Mouse (Mus musculus): ENCODE results near the gene Nhsl2.
"Not testable (repeated sequence)": the region's sequence is repeated elsewhere in the genome, so short reads cannot be mapped to it uniquely, and the experiment has no call there.

The Nhsl2 gene

DNA sequence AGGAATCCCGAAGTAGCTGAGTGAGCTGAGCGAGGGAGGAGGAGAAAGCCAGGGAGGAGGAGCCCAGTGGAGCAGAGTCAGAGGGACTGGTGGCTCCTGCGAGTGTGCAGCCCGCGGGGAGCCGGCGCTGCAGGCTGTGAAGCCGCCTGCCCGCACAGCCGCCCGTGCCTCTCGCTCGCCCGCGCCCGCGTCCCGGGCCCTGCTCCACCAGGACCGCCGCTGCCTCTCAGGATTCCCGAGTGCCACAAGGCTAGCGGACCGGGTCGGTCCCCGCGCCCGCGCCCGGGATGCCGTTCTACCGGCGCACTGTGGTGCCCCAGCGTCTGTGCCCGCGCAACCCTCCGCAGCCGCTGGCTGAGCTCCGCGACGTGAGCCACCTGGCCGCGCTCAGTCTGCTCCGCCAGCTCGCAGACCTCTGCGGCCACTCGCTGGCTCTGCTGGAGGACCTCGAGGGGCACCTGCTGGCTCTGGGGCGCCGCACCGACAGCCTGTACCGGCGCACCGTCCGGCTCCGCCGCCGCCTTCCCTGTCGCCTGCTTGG, at the start of gene Nhsl2:
Nhsl2 (plus strand) TSS at position 105 of the 541 bp plus-strand sequence.
- peak in 1 of 2 experiments; percentile 31 for DNase-seq (ENCODE audit: low spot score in 2 of 2)

DNA sequence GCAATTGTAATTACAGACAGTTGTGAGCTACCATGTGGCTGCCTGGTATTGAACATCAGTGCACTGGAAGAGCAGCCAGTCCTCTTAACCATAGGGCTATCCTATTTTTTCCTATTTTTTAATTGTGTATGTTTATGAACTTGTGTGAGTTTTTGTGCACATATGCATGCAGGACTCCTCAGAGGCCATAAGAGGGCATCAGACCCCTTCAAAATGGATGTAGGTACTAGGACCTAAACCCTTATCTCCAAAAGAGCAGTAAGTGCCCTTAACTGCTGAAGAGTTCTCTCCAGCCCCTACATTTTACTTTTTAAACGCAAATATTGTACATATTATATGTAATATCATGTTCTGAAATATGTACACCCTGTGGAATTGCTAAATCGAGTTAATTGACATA, 43.7 kb upstream of the Nhsl2 start:
- DNase-seq (ENCODE audit: low spot score in 2 of 2) = no peak

DNA sequence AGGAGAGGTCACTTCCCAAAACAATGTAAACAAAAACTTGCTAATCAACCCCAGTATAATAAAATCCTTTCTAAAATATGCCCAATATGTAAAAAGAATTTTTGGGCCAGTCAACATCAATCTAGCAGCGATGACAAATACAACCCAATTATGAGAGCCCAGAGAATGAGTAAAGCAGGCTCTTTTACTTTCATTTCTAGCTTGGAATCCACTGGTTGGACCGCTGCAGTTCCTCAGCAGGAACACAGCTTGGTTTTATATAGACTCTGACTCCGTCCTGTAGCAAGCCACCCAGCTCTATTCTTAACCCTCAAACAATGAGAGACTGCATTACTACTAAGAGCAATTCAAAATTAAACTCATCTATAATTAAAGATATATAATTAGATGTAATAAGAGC, 37.4 kb upstream of the Nhsl2 start:
- DNase-seq (ENCODE audit: low spot score in 2 of 2) = no peak

DNA sequence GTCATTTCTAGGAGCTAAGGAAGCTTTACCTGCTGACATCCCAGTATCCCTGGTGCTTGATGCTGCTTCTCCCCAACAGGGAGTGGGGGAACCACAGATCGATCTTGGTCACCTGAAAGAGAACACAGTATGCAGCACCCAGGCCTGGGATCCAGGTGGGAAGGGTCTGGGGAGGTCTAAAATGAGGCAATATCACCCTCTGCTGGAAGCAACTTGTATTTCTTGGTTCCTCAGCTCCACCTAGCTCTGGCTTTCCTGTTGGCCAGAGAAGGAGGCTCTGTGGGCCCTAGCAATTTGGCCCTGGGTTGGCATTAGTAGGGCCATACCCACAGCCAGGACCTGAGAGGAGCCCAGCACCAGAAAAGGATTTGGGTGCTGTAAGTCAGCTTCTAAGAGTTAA, 30.0 kb upstream of the Nhsl2 start:
- no peak for DNase-seq (ENCODE audit: low spot score in 2 of 2)

DNA sequence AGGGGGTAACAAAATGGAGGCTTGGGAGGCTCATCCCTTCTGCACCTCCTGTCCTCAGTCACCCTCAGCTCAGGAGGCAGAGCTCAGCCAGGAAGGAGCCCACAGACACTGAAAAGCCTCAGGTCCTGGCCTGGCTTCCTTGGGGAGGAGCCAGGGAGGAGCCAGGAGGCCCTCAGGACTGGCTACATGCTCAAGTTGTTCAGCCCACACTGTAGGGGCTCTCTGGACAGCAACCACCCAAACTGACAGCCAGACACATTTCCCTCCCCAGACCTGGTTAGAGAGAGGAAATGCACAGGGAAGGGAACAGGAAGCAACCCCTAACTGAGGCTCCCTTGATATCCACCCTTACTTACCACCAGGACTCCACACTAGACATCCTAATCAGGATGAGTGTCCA, 29.2 kb upstream of the Nhsl2 start:
- DNase-seq (ENCODE audit: low spot score in 2 of 2) = not testable (repeated sequence)

DNA sequence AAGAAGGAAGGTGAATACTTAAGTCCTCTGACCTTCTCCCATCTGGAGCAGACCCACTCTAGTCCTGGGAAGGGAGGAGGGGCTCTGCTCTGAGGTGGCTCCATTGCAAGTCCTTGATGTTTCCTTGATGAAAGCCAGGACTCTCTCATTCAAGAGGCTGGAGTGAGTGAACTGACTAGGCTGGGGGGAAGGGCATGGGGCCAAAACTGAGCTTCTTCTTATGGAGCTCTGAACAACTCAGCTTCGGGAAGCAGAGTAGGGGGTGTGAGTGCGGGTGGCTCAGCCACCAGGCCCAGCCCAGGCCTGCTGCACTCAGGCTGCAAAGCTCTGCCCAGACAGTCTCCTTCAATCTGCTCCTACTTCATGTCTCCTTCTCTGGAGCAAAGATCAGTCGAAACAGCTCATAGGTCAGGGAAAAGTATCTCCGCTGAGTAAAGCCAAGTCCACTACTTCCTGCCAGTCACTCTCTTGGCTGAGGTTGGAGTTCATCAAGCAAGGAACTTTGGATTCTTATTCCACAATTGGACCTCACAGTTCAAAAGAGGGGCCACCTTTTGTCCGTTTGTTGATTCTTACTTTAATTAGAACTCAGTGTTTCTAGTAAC, 1.9 kb upstream of the Nhsl2 start:
- peak in 1 of 2 experiments; percentile 17 for DNase-seq (ENCODE audit: low spot score in 2 of 2)

DNA sequence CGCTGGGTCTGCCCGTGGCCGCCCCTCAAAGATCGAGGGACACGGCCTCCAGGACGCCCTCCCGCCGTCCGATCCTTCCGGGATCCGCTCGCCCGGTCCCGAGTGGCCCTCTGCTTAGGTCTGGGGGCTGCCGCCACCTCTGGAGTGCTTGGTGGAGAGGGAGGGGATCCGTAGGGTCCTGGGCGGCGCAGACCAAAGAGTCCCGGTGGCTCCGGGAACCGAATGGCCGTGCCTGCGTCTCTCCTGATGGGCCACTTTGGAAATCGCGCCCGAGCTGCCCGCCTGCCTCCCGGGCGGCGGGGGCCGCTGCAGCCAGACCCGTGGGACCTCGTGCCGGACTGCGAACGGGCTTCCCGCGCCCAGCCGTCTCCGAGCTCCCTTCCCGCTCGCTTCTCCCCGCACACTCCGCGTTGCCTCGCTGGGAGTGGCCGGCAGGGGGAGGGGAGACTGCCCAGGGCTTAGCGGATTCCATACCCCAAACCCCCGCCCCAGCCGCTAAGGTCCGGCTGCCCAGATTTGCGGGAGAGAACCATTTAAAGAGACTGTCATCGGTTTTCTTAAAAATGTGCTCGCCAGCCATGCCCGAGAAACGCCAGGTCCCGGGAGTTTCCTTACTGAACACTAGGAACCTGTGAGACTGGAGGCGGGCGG, 841 bp downstream of the Nhsl2 start:
- peak; percentile 21 to 62 for DNase-seq (ENCODE audit: low spot score in 2 of 2)

DNA sequence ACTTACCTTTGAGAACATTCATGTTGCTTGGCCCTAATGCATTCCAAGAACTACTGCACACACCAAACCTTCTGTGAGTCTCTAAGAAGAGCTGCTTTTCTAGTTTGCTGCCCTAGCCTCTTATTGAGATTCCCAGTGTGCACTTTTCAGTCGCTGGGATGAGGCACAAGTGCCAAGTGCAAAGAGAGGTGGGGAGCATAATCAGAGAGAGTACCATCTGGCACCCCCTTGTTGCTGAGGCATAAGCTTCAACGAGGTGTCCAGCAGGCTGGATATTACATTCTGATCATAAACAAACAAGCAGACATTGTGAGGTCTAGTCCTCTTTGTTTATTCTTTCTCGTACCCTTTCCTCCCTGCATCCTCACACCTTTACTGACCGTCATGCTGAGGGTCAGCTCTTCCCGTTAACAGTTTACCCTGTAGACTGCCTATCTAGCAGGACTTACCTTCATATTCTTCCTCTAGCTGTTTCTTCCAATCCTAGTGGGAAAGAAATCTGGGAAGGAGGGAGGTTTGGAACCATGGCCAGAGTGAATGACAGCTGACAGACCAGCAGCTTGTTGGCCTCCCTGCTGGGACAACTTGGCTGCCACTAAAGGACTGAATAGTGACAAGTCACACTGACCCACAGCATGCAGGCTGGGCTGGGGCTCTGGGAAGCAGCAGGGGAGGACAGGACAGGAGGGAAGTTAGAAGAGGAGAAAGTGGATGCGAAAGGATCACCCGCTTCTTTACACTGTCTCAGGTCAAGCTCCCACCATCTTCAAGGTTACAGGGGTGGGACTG, 2.6 kb downstream of the Nhsl2 start:
- DNase-seq (ENCODE audit: low spot score in 2 of 2) = no peak

DNA sequence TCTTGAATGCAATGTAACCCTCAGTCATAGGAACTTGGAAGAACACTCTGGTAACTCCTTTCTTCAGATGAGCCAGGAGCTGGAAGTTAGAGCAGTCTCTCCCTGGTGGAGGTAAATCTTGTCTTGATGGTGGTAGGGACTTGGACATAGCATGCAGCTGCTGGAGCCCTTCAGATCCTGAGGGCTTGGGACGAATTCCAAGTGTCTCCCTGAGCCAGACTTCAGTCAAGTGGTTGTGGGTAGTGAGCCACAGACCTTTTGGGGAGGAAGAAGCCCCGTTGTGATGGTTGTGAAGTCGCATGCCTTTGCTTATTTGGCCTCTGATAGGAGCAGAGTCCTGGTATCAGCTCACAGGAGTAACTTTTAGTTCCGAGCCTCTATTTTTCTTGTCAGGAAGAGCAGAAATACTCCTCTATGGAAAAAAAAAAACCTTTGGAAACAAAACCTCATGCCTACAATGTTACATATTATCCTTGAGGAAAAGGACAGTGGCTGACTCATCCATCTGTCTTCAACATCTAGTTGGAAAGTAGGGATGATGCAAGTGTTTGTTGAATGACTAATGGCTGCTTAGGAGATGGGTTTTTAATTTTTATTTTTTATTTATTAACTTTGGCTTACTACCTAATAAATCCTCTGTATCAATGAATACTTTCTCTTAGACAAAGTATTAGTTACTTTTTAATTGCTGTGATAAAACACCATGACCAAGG, 14.6 kb downstream of the Nhsl2 start:
- no peak for DNase-seq (ENCODE audit: low spot score in 2 of 2)

DNA sequence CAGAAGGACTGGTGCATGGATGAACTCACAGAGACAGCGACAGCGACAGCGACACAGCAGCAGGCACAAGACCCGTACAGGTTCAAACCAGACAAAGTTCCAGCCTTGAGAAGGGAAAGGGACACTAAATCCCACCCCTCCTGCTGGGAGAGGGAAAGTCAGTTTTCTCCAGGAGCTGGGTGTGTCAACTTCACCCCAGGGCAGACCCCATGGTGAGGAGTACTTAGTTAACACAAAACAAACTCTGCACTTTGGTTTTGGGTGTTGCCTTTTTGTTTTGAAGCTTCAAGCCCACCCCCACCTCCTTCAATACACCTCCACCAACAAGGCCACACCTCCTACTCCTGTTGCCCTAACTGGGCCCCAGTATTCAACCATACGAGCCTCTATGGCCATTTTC, 15.6 kb downstream of the Nhsl2 start:
- no peak for DNase-seq (ENCODE audit: low spot score in 2 of 2)

DNA sequence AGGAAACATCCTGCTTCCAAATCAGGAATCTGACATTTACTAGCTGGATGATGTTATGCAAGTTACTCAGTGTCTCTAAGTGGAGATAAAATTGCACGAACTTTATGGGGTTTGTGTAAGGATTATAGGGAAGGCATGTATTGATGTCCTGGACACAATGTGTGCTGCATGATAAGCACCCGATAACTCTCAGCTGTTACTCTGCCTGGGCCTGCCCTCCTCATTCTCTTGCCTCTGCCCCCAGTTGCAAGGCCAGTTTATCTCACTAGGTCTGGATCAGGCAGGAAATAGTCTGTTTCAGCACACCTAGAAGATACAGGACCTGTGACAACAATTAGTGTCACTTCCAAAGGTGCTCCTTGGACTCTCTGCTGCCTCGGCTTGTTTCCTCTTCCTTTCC, 25.0 kb downstream of the Nhsl2 start:
- DNase-seq (ENCODE audit: low spot score in 2 of 2) = no peak

DNA sequence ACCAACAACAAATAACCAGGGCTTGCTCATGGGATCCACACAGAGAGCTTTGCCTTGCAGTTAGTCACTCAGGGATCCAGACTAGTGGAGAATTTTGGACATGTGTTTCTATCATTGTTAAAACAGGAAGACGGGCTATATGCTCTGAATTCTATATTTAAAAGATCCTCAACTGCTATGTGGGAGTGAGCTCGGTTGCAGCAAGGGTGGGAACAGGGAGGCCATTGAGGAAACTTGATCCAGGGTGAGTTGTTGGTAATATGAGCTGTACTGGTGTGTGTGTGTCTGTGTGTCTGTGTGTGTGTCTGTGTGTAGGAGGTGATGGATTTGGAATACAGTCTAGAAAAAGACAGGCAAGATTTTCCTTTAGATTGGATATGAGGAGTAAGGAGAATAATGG, 25.7 kb downstream of the Nhsl2 start:
- no peak for DNase-seq (ENCODE audit: low spot score in 2 of 2)

DNA sequence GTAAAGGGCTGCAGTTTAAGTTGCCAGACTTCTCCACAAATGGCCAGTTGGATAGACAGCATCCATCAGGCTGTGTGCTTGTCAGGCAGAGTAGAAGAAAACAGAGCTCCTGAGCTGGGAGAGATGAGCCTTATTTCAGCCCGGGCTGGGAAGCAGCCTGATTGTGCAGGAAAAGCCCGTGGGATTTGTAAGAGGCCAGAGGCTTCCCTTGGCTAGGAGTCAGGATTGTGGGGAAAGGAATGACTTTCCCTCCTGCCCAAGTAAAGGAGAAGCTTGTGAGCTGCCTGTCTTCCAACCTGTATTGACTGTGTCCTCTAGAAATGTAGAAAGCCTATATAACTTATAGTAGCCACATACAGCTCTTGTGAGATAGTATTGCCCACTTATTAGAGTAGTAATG, 27.0 kb downstream of the Nhsl2 start:
- DNase-seq (ENCODE audit: low spot score in 2 of 2) = no peak

DNA sequence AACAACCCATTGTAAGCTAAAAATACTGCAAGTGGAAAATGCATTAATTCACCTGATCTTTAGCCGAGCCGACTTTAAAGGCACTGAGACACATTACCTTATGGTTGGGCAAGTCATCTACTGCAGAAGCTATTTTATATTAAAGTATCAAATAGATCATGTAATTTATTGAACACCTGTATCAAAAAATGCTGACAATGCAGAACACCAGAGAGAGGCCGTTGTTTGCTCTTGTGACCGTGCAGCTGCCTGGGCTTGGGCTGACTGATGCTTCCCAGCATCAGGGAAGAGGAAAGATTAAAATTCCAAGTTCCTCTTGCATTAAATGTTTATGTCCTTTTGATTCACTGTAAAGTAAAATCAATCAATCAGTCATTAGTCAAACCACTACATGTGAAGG, 28.7 kb downstream of the Nhsl2 start:
- no peak for DNase-seq (ENCODE audit: low spot score in 2 of 2)

DNA sequence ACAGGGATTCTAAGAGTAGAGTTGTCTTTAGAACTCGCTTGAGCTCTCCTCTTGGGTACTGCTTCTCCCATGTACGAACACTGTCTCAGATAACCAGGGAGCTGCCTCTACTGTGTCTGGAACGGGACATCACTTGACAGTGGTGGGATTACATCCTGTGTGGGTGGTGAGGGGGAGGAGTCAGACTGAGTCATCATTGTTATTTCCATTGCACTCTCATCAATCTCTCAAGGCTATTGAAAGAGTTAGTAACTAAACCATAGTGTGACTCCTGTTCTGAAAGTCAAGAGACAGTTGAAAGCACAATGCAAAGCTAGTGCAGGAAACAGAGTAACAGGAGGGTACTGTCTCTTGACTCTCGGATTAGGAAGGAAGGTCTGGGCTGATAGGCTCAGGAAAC, 29.4 kb downstream of the Nhsl2 start:
- no peak for DNase-seq (ENCODE audit: low spot score in 2 of 2)

DNA sequence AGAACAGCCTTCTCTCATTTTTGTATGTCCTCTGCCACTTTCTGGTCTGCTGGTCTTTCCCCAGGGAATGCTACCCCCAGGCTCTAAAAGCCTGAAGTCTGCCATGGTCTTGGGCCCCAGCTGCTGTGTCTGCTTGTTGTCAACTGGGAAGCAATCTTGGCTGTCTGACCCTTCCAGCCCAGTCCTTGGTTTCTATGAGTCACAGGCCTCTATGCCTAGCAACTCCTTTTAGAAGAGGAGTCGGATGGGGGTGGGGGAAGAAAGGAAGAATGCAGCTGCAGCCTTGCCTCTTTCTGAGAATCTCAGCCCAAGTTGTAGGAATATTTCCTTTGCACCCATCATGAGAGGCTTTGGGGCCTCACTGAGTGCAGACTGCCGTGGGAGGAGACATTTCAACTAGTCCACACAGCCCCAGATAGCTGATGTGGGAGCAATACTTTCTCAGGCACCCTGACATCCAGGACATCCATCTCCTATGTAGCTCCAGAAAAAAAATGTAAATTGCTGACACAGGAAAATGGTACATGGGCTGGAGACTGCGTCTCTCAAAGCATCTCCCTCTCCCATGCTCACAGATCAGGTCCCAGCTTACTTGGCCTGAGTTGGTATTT, 33.1 kb downstream of the Nhsl2 start:
- DNase-seq (ENCODE audit: low spot score in 2 of 2) = peak in 1 of 2 experiments; percentile 22

DNA sequence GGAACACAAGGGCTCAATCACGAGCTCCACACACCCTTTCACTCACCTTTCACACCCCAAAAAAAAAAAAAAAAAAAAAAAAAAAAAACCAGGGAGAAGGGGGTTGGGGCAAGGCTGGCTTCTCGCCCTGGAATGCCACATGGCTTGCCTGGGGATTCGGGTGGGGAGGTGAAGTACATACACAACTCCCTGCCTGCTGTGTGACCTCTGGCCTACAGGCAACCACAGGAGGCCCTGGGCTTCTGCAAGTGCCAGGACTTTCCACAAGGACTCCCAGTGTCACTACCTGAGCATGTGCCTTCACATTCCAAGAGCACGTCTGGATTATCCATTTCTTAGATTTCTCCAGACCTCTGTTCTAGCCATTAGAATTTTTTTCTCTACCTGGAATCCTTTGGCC, 40.2 kb downstream of the Nhsl2 start:
- DNase-seq (ENCODE audit: low spot score in 2 of 2) = peak in 1 of 2 experiments; percentile 50

DNA sequence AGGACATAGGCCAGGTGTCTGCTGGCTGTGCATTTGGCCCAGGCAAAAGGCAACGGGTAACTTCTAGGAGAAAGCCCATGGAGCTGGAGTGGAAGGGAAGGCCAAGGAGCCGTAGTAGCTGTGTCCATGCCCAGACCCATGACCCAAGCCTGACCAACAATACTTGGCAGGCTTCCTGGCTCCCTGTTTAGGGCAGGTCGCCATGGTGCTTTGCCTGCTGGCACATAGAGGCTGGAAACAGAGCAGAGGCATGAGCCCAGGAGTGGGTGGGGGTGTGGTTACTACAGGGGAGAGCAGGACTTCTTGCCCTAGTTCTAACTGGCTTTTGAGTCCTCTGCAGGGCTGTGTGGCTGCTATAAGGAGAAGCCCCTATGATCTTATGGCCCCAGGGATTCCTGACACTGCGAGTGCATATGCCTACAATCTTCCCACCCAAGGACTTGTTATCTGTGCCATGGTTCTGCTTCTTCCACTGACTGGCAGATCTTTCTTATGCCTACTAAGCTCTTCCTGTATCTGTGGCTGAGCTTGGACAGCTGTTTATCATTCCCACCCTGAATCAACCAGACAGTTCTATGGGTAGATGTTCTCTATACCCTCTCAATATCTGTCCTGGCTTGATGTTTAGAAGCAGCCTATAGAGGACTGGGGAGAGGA, 40.8 kb downstream of the Nhsl2 start:
- peak in 1 of 2 experiments; percentile 58 for DNase-seq (ENCODE audit: low spot score in 2 of 2)

DNA sequence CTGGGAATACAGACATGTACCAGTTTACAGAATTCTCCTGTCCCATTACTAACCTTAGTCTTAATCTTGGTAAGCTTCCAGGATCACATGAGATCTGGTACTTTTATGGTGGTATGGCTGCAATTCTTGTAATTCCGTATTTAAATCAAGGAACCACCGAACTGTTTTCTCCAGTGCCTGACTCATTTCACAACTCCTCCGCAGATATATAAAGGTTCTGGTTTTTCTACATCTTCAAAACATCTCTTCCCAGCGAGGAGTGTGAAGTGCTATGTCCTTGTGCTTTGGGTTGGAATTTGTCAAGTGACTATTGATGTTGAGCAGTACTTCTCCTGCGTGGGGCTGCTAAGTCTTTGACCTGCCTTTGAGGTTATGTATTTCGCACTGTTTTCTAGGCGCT, 44.6 kb downstream of the Nhsl2 start:
- no peak for DNase-seq (ENCODE audit: low spot score in 2 of 2)

DNA sequence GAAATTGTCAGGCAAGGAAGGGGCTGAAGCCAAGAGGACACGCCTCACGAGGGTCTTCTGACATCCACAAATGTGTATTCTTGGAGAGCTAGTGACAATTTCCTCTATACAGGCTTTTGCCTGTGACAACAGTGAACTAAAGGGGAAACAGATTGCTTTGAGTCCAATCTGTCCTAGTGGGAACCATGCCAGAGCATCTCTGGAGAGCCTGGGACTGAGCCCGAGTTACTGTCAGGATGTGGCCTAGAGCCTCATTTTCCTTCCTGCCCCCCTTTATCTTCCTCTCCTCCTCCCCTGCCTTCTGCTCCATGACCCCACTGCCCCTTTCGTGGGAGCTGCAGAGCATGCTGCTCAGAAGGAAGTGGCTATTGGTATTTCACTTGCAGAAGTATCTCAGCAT, 49.2 kb downstream of the Nhsl2 start:
- peak in 1 of 2 experiments; percentile 56 for DNase-seq (ENCODE audit: low spot score in 2 of 2)

Data from urinary bladder, postnatal 4 days (tissue).